Mouse (Mus musculus) inflammation-experienced regulatory T-cells, adult 16 weeks (primary cell): Measurements from ENCODE around the gene G530012D18Rik. TPM values are rescaled to one million over a fixed set of nuclear protein-coding genes. Genes with fewer than 3 reads are reported as not detected.

ENCODE experiments used
- polyA plus RNA-seq: library from polyadenylated mRNA; unstranded; fragments of 100-300 nt; shearing (Covaris generic); gene quantifications from one replicate; pipeline ENCODE4 v1.2.1, GENCODE M21; 2017

The G530012D18Rik gene
- polyA plus RNA-seq: not detected

DNA sequence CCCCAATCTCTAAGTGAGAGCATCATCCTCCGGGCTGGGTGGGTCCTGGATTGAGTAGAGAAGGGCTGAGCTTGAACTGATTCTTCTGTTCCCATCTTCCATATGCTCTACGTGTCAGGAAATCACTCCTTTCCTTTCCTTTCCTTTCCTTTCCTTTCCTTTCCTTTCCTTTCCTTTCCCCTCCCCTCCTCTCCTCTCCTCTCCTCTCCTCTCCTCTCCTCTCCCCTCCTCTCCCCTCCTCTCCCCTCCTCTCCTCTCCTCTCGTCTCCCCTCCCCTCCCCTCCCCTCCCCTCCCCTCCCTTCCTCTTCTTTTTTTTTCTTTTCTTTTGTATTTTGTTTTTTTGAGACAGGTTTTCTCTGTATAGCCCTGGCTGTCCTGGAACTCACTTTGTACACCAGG is at the start of gene G530012D18Rik:
G530012D18Rik (plus strand) TSS at position 301 of the 400 bp plus-strand sequence.

DNA sequence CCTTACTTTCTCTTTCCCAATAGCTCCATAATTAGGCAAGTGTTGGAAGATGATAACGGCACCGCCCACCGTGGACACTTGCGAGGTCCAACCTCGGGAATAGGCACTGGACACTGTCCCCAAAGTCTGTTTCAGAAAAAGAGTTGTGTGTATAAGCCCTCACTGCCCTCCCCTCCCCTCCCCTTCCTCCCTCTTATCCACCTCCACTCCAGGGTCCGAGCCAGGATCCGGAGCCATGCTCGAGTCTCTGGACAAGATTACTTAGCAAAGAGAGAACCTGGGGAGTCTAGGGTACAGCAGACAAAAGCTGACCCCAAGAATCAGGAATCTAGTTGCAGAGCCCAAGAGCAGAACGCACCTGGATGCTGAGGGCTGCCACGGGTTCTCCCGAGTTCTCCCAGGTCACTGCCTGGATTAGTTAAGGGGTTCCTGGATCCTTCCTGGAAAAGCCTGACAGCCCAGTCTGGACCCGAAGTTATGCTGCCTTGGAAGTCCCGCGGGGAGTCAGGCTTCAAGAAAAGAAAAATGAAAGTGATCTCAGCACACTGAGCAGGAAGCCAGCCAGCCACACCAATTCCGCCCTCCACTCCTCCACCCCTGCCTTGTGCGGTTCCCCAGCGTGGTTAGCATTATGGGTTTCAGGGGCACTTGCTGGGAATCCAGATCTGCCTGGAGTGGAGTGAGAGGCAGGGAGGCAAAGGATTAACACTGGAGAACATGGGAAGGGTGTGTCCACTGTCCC is 23.0 kb downstream of the G530012D18Rik start, which contains the start of gene Sp110:
Sp110 (minus strand) TSS at position 547 of the 742 bp plus-strand sequence.

DNA sequence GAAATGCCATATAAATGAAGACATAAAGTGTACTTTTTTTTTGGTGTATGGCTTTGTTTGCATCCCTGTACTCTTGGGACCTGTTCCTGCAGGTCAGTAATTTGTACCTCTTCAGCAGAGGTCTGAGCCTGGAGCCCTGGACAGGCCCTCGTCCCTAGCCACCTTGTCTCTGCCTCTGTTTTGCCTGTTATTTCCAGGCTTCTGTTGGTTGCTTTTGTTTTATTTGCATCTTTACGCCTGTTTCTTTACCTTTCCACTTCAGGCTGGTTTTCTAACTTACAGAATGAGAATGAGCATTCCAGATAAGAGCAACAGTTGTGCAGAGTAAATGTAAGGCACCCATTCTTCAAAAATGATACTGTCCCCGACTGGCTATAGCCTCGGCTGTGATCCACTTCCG is 24.6 kb downstream of the G530012D18Rik start, which contains the start of gene Sp140:
Sp140 (plus strand) TSS at position 301 of the 400 bp plus-strand sequence.

Other genes with a start within 250 kb of the G530012D18Rik start
- 275 TPM for gene Sp110, start 23.1 kb downstream of the G530012D18Rik start, polyA plus RNA-seq
- gene Sp140, start 24.7 kb downstream of the G530012D18Rik start, polyA plus RNA-seq: 57.1 TPM
- gene Sp100, start 74.3 kb downstream of the G530012D18Rik start, polyA plus RNA-seq: 920 TPM
- 37.6 TPM for gene A630001G21Rik, start 203.0 kb downstream of the G530012D18Rik start, polyA plus RNA-seq
- 40.2 TPM for gene Cab39, start 217.8 kb downstream of the G530012D18Rik start, polyA plus RNA-seq